Mouse (Mus musculus) CD4-positive helper T cell, adult 2 months (primary cell): ENCODE measurements around the gene Cpne6.

Experiments used
- DNase-seq: peaks from one replicate; pipeline ENCODE4 v3.0.0-alpha.2; 2012; ENCODE audit warnings: low read depth, missing footprints, low spot score

The Cpne6 gene

GRCm38 (mm10) chr14:55497449-55497821 is 12.8 kb upstream of the Cpne6 start:
- peak; percentile 80 for DNase-seq

DNA sequence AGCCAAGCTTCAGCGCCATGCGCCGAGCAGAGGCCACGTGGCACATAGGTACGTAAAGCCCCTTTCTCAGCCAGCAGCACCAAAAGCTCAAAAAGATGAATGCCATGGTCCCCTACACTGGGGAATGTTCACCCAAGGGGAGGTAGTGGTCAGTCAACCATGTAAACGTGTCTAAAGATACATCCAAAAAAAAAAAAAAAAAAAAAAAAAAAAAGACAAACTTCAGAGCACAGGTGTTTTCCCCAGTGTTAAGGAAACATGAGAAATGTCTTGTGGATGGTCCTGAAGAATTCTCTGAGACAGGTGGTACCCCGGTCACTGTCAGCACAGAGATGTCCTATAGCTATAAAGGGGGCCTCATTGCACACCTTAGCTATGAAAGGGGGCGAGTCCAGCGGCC is 4.6 kb upstream of the Cpne6 start:
- DNase-seq = no peak

- no peak for DNase-seq
These were observed 2.4 kb upstream of the Cpne6 start for GRCm38 (mm10) chr14:55507801-55508200.

DNA sequence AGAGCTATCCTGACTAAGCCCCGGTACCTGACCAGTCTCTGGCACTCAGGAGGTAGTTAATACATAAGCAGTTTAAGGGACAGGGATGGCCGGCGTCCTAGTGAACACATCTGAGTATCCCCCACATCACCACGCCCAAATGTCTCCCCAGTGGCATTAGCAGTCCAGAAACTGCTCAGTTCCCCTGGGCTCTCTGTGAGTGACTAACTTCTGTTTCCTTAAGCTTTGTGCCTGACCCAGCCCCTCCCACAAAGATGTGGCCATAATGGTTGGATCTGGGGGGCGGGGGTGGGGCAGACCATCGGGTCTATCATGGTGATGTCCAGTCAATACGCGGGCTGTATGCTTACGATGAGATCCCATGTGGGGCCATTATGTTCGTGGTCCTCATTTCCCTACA is 705 bp upstream of the Cpne6 start:
- no peak for DNase-seq

DNA sequence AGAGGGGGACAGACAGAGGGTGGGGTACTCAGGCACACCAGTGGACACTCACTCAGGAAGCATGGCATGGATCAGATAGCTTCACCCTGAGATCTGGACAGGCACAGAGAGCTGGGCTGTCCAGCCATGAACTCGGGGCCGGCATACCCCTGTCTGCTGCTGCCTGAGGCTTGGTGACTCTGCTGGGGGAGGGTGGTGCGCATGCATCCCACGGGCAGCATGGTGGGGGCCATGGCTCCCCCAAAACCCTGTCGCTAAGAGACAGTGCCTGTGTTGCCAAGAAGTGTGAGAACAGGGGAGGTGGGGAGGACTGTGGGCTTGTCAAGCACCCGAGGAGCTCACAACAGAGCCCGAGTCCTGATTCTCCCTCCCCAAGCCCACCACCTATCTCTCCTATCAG is 792 bp downstream of the Cpne6 start:
- DNase-seq = no peak

DNA sequence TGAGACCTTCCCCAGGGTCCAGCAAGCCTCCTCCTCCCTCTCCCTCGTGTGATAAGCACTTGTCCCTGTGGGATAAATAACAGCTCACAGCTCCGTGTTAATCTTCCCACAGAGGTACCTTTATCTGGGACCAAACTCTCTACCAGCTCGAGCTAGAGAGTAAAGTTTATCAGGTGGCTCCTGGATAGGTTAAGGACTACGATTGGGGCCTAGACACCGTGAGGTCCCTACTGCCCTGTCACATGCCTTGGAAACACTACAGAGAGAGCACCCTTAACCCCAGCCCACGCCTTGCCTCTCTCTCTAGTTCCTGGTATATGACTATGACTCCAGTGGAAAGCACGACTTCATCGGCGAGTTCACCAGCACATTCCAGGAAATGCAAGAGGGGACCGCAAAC is 3.7 kb downstream of the Cpne6 start:
- DNase-seq = no peak

- DNase-seq = no peak
These were observed 5.6 kb downstream of the Cpne6 start for GRCm38 (mm10) chr14:55515846-55516245.

DNA sequence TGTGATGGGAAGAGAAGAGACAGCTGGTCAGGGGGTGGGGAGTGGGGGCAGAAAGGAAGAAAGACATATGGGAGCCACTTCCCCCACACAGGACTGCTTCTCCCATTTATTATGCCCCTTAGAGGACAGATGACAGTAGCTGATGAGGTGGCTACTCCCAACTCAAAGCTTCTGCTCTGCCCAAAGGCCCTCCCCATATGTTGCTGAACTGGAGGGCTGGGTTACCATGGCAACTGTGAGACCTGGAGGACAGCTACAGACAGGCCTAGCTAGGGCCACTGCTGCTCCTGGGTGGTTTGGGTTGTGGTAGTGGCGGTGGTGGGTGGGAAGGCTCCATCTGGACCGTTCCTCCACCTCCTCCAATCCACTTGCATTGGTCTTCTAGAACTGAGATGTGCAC is 8.7 kb downstream of the Cpne6 start:
- DNase-seq = no peak

DNA sequence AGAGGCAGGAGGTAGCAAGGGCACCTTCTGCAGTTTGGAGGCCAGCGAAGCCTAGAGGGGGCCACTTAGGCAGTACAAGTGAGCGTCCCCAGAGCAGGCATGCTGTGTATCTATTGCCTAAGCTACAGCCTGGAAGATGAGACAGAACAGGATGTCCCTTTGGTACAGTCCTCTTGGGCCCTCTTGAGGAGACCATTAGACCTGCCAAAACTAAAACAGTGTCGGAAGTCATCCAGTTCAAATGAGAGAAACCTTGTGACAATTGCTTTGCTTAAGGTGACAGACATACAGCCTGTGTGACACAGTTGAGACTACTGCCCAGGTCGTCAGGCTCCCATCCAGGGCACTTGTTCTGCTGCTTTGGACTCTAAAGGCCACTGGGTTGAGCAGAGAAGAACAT is 9.4 kb downstream of the Cpne6 start:
- no peak for DNase-seq

DNA sequence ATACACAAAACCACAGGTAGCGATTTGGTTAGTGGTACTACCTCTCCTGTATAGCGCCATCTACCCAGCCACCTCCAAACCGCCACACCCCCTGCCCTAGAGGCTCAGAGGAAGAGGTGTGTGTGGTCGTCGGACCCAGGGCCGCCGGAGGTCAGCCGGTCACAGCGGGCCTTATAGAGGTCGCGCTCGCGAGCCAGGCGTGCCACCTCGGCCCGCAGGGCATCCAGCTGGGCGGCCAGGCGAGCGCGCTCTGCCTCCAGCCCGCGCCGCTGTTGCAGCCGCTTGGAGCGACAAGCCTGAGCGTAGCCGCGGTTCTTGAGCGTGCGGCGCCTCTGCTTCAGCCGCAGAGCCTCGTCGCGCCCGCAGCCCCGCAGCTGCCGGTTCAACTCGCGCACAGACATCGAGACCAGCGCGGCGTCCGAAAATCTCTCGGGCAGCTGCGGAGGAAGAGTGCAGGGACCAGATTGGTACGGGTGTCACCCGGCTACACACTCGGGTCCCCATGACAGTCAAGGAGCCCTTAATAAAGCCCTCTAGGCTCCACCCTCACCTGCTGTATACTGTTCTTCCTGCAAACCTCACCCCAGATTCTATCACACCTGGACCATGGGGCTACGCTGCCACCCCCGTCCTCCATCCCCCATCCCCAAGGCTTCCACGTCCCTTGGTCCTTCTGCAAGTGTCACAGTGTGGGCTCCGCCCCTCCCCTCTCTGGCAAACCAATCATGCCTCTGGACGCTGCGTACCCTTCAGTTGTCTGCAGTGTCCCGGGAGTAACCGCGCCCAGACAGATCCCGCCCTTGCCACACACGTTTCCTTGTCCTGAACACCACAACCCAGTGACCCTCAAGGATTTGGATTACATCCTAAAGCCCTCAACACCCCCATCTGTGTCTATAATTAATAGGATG is 10.5 kb downstream of the Cpne6 start:
- DNase-seq = peak; percentile 18

DNA sequence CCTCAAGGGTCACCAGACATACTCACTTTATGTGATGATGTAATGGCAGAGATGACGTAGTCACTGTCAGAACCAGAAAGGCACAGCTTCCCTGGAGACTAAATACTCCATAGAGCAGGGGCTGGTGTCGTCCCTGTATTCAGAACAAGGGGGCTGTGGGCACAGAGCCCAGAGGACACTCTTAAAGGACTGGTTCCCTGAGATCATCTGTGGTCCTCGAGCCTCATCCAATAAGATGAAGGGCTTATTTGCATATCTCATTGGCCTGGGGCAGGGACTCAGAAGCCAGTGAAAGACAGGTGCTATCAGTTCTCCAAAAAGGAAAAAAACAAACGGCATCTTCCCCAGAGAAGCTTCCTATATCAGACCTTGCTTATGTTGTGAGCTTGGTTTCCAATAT is 13.8 kb downstream of the Cpne6 start:
- no peak for DNase-seq

- DNase-seq = no peak
These were observed 14.5 kb downstream of the Cpne6 start, which contains the start of gene Nrl for GRCm38 (mm10) chr14:55524785-55525184. TSS of gene Nrl (minus strand) at chr14:55524981.

DNA sequence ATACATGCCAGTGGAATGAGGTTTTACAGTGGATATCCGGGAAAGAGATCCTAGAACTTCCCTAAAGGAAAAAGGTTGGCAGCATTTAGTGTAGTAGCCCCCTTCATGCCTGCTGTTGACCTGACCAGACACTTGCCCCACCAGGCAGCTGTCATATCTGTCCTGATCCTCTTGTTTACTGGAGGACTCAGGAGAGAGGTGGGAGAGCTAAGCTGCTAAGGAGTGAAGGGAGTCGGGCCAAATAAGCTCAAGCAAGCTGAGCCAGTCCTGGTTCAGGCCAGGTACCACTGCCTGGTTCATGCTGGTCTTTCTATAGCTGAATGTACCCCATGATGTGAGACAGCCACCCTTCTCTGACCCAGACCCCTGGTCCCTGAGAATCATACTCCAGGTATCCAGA is 16.4 kb downstream of the Cpne6 start:
- no peak for DNase-seq

DNA sequence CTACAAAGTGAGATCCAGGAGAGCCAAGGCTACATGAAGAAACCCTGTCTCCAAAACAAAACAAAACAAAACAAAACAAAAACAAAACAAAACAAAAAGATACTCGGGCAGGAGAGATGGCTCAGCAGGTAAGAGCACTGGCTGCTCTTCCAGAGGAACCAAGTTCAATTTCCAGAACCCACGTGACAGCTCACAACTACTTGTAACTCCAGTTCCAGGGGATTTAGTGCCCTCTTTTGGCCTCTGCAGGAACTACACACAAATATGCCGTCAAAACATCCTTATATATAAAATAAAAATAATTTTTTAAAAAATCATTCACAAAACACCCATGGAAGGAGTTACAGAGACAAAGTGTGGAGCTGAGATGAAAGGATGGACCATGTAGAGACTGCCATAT is 17.7 kb downstream of the Cpne6 start:
- DNase-seq = peak; percentile 60

DNA sequence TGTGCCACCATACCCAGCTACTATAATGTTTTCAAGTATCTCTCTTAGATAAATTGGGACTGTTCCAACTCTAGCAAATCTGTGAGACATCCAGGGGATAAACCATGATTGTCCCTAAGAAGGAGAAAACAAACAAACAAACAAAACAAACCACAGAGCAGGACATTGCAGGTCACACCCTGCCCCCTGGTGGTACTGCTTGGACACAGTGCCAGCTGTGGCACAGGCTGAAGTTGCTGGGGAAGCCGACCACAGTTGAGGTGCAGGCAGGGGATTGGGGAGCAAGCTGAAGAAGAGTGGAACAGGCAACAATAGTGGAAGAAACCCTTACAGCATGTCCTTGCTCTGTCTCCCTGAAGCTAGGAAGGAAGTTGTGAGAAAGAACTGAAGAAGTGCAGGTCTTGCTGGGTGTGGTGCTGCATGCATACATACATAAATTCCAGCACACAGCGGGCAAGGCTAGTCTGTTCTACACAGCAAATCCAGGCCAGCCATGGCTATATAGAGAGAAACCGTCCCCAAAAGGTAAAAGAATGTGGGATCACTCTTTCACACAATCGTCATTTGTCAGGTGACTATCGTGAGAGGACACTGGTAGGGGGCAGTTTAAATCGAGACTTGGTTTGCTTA is 26.0 kb downstream of the Cpne6 start:
- DNase-seq = peak; percentile 34

GRCm38 (mm10) chr14:55540067-55540786 is 30.0 kb downstream of the Cpne6 start, which contains the start of gene Pck2:
TSS of gene Pck2 (plus strand) at chr14:55540266.
- peak; percentile 71 for DNase-seq

GRCm38 (mm10) chr14:55540787-55541321 is 30.6 kb downstream of the Cpne6 start:
- peak; percentile 61 for DNase-seq

GRCm38 (mm10) chr14:55542268-55542667 is 32.0 kb downstream of the Cpne6 start:
- DNase-seq = no peak

DNA sequence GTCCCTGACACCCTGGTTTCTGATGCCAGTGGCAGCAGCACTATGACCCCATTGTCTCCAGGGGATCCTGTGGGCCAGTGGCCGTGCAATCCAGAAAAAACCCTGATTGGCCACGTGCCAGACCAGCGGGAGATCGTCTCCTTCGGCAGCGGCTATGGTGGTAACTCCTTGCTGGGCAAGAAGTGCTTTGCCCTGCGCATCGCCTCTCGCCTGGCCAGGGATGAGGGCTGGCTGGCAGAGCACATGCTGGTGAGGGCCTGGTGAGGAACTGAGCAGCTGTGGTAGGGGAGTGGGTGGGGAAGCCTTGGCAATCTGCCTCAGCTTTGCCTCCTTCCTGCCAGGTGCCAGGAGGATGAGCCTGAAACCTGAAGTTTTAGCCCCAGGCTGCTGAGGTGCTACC is 34.1 kb downstream of the Cpne6 start:
- no peak for DNase-seq

- DNase-seq = no peak
These were observed 39.9 kb downstream of the Cpne6 start for GRCm38 (mm10) chr14:55550191-55550590.

DNA sequence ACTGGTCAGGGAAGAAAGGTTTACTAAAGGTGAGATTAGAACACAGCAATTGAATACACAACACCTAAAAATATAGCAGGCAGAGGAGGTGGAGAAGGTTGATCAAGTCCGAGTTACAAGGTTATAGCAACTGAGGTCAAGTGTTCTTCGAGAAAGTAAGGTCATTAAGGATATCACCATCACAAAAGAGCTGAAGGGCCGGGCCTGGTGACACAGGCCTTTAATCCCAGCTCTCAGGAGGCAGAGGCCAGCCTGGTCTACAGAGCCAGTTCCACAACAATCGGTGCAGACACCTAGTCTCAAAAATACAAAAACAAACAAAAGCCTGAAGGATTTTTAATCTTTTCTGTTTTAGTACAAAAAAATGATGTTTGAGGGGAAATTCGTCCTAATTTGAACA is 41.1 kb downstream of the Cpne6 start:
- DNase-seq = no peak

DNA sequence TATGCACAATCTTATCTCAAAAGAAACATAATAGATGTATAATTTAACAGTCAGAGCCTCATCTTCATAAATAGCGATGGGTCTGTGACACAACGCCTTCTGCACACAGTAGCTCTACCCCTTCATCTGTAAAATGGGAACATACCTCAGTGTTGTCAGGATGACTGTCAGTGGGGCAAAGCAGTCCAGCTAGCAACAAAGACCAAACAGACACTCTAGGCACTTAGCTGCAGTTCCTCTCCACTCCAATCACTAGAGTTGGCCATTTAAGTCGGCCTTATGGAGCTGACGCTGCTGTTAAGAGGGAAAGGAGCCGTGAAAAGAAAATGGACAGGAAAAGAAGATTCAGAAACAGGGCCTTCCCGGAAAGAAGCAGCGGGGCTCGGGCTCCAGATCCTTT is 41.5 kb downstream of the Cpne6 start:
- no peak for DNase-seq
